Mouse (Mus musculus): ENCODE measurements at regions not wholly inside any gene's neighbourhood (a gene's known extent, or its start where the extent isn't known, plus 50 kb on each side); places are given as distances from the start of the nearest gene placed in this dataset.

DNA sequence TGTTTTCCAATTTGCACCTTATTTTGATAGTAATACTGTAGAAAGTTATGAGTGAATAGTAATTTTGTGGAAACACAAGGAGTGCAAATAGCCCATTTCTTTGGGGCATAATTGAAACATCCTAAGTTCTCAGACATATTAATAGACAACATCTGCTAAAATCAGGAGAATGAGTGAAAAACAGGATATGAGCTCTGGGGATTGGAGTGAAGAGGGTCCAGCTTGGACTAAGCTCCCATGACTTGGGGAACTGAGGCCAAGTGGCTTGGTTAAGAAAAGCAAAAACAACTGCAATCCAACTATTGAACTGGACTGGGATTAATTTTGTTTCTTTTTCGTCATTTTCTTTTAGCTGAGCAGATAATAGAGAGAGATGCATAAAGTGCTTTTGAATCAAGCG, 240.7 kb downstream of the Slc30a10 start:
- in situ Hi-C loops (cut with MboI; ENCODE audit: low sequenced_read_pairs) = no loop called here

DNA sequence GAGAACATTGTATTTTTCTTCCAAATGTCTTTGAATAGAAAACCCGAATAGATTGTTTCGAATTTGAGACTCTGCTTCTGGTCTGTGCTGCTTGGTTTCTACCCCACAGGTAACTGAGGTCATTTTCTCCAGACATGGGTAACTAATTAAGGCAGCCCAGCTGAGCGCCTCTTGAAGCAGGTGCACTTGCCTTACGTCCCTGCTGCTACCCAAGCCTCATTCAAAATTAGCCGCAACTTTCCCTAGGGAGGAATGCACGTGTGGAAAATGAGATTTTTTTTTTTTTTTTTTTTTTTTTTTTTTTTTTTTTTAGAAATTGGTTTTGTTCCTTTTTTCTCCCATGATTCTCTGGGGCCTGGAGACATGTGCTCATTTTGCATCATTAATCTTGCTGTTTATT, 245.1 kb downstream of the Slc30a10 start:
- in situ Hi-C loops (cut with MboI; ENCODE audit: low sequenced_read_pairs) = no loop called here

DNA sequence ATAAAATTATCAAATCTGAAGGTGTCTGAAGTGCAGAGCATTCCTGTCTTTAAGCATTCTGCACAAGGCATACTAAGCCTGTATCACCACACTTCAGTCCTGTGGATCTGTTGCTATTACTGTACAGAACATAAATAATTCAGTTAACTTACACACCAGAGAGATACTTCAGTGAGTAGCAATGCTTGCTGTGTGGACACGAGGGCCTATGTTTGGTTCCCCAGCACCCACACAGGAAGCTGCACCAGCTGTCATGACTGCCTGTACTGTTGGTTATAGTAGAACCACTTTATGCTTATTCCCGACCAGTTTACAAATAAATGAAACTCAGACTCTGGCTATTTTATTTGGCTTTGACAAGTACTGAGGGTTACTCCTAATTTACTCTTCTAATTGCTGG, 271.7 kb downstream of the Slc30a10 start:
- in situ Hi-C loops (cut with MboI; ENCODE audit: low sequenced_read_pairs) = no loop called here

- in situ Hi-C loops (cut with MboI; ENCODE audit: low sequenced_read_pairs) = no loop called here
Observed at GRCm38 (mm10) chr1:185726811-185727210, 272.2 kb downstream of the Slc30a10 start.

- in situ Hi-C loops (cut with MboI; ENCODE audit: low sequenced_read_pairs) = no loop called here
Observed at GRCm38 (mm10) chr1:185727749-185728148, 273.1 kb downstream of the Slc30a10 start.

- in situ Hi-C loops (cut with MboI; ENCODE audit: low sequenced_read_pairs) = no loop called here
Observed at GRCm38 (mm10) chr1:185728406-185728805, 273.8 kb downstream of the Slc30a10 start.

- in situ Hi-C loops (cut with MboI; ENCODE audit: low sequenced_read_pairs) = no loop called here
Observed at GRCm38 (mm10) chr1:185731062-185731461, 276.4 kb downstream of the Slc30a10 start.

DNA sequence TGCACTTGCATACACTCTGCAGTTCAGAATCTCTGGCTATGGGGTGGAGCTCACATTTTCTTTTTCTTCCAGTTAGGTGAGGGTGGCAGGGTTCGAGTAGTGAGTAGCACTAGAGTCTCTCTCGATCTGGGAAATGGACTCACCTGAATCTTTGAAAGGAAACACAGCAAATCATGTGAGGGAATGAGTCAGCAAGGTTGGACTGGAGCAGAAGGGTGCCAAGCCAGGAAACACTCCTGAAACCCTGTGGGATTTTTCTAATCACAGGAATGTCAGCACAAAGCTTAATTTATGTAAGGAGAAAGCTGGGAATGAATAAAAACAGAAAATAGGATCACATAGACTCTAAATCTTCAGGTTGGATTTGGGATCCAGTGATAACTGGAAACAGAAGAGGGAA, 282.1 kb downstream of the Slc30a10 start:
- in situ Hi-C loops (cut with MboI; ENCODE audit: low sequenced_read_pairs) = no loop called here

DNA sequence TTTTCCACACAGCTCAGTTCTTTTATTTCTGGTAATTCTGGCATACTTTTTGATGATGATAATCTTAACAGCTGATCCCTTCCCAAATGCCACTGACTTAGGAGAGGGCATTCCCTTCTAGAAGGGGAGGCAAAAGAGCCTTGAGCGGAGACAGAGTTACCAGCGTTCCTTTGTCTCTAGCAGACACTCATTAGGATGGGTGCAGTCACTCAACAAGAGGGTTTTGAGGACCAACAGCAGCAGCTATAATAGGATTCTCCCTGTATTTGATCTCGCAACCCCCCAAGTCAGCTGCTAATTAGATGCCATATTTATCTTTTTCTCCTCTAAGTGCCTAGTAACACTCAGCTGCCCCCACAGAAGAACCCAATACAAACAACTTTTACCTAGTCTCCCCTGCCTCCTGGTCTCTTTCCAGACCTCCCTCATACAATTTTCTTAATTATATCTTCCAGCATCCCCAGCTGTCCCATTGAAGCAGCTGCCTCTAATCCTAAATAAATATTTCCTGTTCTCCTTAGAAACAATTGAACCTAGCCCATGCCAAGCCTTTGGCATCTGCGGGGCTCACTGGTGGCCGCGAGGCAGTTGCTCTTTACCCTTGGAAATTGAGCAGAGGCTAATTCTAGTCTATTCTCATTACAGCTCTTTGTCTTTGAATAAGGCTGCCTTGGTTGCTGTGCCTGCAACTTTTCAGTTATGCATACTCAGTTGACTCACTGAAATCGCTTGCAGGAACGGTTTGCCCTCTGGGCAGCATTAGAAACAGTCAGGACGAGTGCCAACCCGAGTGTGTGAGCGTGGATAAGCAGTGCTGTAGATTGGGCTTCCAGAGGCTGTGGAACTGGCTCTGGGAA, 286.6 kb downstream of the Slc30a10 start:
- in situ Hi-C loops (cut with MboI; ENCODE audit: low sequenced_read_pairs) = no loop called here

GRCm38 (mm10) chr1:185749251-185749650, 294.6 kb downstream of the Slc30a10 start:
- in situ Hi-C loops (cut with MboI; ENCODE audit: low sequenced_read_pairs) = no loop called here

- in situ Hi-C loops (cut with MboI; ENCODE audit: low sequenced_read_pairs) = no loop called here
Observed at GRCm38 (mm10) chr1:185754486-185755290, 300.0 kb downstream of the Slc30a10 start.

- in situ Hi-C loops (cut with MboI; ENCODE audit: low sequenced_read_pairs) = no loop called here
Observed at GRCm38 (mm10) chr1:185757376-185757775, 302.7 kb downstream of the Slc30a10 start.

GRCm38 (mm10) chr1:185774202-185774601, 319.6 kb downstream of the Slc30a10 start:
- in situ Hi-C loops (cut with MboI; ENCODE audit: low sequenced_read_pairs) = no loop called here

- in situ Hi-C loops (cut with MboI; ENCODE audit: low sequenced_read_pairs) = no loop called here
Observed at GRCm38 (mm10) chr1:185779604-185780003, 325.0 kb downstream of the Slc30a10 start.

DNA sequence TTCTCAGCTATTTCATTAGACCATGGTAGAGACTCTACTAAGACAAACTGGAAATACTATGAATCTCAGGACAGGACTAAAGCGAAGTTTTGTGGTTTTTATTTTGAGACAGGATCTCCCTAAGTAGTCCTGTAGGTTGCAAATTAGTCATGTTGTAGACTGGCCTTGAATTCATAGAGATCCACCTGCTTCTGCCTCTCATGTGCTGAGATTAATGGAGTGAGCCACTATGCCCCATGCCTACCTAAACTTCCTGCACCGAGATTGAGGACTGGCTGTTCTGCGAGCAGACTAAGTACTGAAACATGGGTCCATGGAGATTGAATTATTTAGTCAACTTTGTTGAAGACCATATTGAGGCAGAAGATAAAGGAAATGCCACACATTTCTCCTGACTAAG, 315.0 kb downstream of the Lyplal1 start:
- in situ Hi-C loops (cut with MboI; ENCODE audit: low sequenced_read_pairs) = no loop called here

DNA sequence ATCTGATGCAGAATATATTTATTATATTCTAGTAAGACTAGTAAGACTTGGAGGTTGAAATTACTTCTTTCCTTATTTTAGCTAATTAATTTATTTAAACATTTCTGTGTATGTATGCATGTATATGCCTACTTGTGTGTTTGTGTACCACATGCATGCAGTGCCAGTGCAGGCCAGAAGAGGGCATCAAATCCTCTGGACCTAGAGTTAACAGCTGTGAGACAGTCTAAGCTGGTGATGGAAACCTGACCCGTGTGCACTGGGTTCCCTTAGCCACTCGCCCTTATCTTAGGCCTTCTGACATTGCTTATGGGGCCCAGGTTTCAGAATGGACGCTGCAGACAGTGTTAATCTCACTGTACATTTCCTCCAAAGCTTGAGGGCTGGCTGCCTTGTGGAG, 302.2 kb downstream of the Lyplal1 start:
- in situ Hi-C loops (cut with MboI; ENCODE audit: low sequenced_read_pairs) = no loop called here

DNA sequence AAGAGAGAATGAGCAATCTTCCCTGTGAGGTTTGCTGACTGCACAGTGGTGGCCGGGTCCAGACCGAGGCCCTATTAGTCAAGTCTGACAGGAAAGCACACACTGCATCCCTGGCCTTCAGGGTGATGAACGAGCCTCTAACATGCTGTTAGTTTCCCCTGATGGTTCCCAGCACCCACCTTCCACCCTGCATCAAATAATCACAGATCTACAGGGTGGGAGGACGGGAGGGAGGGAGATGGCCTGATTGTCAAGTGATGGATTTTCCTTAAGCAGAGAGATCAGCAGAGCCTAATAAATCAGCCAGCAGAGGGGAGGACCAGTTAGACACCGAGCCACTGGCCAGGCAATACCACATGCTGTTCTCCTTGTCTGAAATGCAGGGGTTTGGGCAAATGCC, 298.1 kb downstream of the Lyplal1 start:
- in situ Hi-C loops (cut with MboI; ENCODE audit: low sequenced_read_pairs) = no loop called here

DNA sequence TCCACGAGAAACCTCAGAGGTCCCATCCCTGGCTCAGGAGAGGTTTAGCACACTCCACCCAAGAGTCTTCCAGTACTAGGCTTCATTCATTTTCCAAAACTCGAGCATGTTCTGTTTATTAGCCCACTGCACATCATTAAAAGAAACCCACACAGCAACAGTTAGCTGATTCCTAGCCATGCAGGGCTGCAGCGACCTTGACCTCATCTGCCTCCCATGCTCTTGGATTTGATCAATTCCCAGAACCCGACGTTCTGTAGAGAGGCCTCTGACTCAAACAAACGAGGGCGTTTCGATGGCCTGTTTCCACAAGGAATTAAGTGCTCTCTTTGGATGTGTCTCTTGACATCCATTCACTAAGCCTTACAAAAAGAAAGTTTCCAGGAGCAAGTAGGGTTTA, 294.9 kb downstream of the Lyplal1 start:
- in situ Hi-C loops (cut with MboI; ENCODE audit: low sequenced_read_pairs) = no loop called here

DNA sequence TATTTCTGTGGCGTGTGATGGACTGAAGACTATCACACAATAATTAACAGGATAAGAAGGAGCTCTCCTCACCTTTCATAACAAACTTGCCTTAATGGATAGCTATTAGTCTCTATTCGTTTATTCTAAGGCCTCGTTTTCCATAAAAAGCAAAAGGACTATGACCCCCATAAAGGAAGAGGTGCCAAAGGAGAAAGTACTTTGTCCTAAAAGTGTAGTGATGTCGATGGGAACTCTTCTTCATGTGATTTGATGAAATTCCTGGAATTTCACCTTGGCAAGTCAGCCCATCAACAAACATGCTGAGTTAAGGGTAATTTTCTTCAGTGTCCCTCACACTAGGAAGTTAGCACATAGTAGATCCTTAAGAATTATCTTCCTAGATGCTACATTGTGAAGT, 293.9 kb downstream of the Lyplal1 start:
- in situ Hi-C loops (cut with MboI; ENCODE audit: low sequenced_read_pairs) = no loop called here

- in situ Hi-C loops (cut with MboI; ENCODE audit: low sequenced_read_pairs) = no loop called here
Observed at GRCm38 (mm10) chr1:185823956-185824355, 293.2 kb downstream of the Lyplal1 start.

DNA sequence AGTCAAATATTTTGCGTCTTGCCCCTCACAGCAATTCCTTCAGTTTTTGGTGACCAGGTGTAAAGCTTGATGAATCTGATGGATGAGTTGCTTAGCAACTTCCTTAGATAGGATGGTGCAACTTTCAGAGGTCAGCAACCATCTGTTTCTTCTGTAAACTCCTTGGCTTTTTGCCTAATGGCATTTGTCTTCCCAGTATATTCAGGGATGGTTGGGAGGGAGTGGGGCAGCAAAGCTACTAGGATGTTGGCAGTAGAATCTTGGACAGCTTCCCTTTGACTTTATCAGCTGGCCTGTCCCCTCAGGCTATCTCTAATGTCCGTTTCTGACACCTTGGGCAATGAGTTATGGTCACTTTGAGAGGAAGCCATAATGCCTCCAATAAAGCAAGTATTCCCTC, 289.1 kb downstream of the Lyplal1 start:
- in situ Hi-C loops (cut with MboI; ENCODE audit: low sequenced_read_pairs) = no loop called here

DNA sequence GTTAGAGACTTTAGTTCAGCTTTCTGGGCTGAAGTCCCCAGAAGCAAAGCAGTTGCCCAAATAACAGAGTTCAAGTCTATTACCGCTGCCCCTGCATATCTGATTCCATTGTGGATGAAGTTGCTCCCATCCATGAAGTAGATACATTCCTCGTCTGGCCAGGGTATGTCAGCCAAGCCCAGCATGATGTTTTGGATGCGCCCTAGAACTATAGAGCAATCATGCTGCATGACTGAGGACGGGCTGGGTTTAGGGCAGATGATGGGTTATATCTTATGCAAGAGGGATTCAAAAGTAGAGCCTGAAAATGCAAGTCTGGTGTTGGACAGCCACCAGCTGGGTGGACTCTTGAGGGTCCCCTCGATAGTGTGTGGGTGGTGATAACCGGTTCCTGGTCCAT, 288.6 kb downstream of the Lyplal1 start:
- in situ Hi-C loops (cut with MboI; ENCODE audit: low sequenced_read_pairs) = no loop called here
